Mouse (Mus musculus) yolk sac, embryonic 10.5 days (tissue): Measurements from ENCODE around the gene Mns1.
"Not testable (repeated sequence)": the region's sequence is repeated elsewhere in the genome, so short reads cannot be mapped to it uniquely, and the experiment has no call there.

Experiments
- DNase-seq: peaks from one replicate; pipeline ENCODE4 v3.0.0-alpha.2; 2017; ENCODE audit warnings: low spot score

Gene Mns1

GRCm38 (mm10) chr9:72427861-72428260 is 9.9 kb upstream of the Mns1 start:
- DNase-seq = no peak

- DNase-seq = no peak
Observed at GRCm38 (mm10) chr9:72434876-72435275, 2.9 kb upstream of the Mns1 start.

- no peak for DNase-seq
Observed at GRCm38 (mm10) chr9:72438749-72439148, 938 bp downstream of the Mns1 start.

GRCm38 (mm10) chr9:72440358-72440757 is 2.5 kb downstream of the Mns1 start:
- no peak for DNase-seq

GRCm38 (mm10) chr9:72440948-72441926 is 3.4 kb downstream of the Mns1 start:
- DNase-seq = no peak

GRCm38 (mm10) chr9:72441927-72442715 is 4.3 kb downstream of the Mns1 start:
- no peak for DNase-seq

GRCm38 (mm10) chr9:72448026-72448425 is 10.2 kb downstream of the Mns1 start:
- DNase-seq = no peak

GRCm38 (mm10) chr9:72449367-72449766 is 11.6 kb downstream of the Mns1 start:
- DNase-seq = no peak

GRCm38 (mm10) chr9:72449841-72450240 is 12.0 kb downstream of the Mns1 start:
- no peak for DNase-seq

- no peak for DNase-seq
Observed at GRCm38 (mm10) chr9:72450363-72450762, 12.6 kb downstream of the Mns1 start.

GRCm38 (mm10) chr9:72451111-72451510 is 13.3 kb downstream of the Mns1 start:
- no peak for DNase-seq

GRCm38 (mm10) chr9:72454281-72454680 is 16.5 kb downstream of the Mns1 start:
- not testable (repeated sequence) for DNase-seq

- no peak for DNase-seq
Observed at GRCm38 (mm10) chr9:72456374-72456773, 18.6 kb downstream of the Mns1 start.

- peak; percentile 27 for DNase-seq
Observed at GRCm38 (mm10) chr9:72458233-72458632, 20.4 kb downstream of the Mns1 start.

- DNase-seq = no peak
Observed at GRCm38 (mm10) chr9:72459703-72460102, 21.9 kb downstream of the Mns1 start.

GRCm38 (mm10) chr9:72460767-72461166 is 23.0 kb downstream of the Mns1 start:
- DNase-seq = no peak

- DNase-seq = no peak
Observed at GRCm38 (mm10) chr9:72462427-72462826, 24.6 kb downstream of the Mns1 start.

GRCm38 (mm10) chr9:72464806-72465205 is 27.0 kb downstream of the Mns1 start:
- DNase-seq = no peak

- no peak for DNase-seq
Observed at GRCm38 (mm10) chr9:72465754-72466181, 28.0 kb downstream of the Mns1 start.

GRCm38 (mm10) chr9:72467551-72468407 is 30.0 kb downstream of the Mns1 start:
- no peak for DNase-seq

GRCm38 (mm10) chr9:72468616-72469015 is 30.8 kb downstream of the Mns1 start:
- DNase-seq = no peak

GRCm38 (mm10) chr9:72469851-72470250 is 32.0 kb downstream of the Mns1 start:
- no peak for DNase-seq
